In the genomic region with DNA sequence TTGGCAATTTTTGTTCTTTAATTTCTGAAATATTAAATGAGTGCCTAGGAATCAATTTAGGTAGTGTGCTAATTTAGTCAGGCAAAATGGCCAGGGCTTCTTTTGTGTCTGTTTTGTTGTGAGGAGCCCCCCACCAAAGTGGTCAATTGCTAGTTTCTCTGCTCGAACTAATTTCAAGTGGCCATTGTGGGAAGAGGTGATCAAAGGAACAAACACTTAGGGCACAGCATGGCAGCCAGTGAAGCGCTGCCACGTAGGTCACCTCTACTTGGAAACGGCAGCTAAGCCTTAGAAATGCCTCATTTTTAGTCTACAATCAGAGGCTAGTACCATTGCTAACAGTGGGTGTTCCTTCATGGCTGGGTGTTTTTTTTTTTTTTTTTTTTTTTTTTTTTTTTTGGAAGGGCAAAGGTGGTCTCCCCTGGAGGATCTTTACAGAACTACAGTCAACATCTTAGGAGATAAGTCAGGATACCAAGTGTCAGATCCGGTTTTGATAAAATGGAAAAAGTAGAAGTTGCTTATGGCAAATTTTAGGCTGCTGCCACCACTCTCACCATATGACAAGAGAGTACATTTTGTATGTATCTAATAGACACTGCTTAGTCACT, we compare ENCODE assay signal across 9 mouse cellular contexts. TPM values are rescaled to one million over a fixed set of nuclear protein-coding genes. Genes with fewer than 3 reads are reported as not detected.
DNase-seq lines count a peak whose midpoint lies in the region; ATAC-seq lines count a peak whose summit lies in the region.
"Had no signal": no experiment of that assay in that cellular context is flagged by ENCODE, and none has a peak within 500 bp of the region (broad histone marks: within the 10 kb centered on the region; RNA-seq: fewer than 3 reads in every experiment).

No protein-coding gene starts in this region.

- 0 out of 2 replicates have a peak overlapping the region, but pooled peaks have one; percentile 21 for H3K4me2 ChIP-seq in heart, embryonic 12.5 days
- H3K4me2 ChIP-seq in forebrain, embryonic 12.5 days = peak overlapping the region; percentile 34
- peak overlapping the region; percentile 29 for H3K4me2 ChIP-seq in limb, embryonic 15.5 days

- ATAC-seq in heart, embryonic 12.5 days (ENCODE audit: insufficient number of reproducible peaks, low FRiP score) = no peak
- no peak for ATAC-seq in forebrain, embryonic 12.5 days (ENCODE audit: low FRiP score)
- ATAC-seq in limb, embryonic 15.5 days (ENCODE audit: insufficient number of reproducible peaks, low FRiP score, low TSS enrichment, low read depth) = no peak

- H3K9me3 ChIP-seq in heart, embryonic 12.5 days (replicated peaks) = no peaks in the 10 kb centered on the region
- H3K9me3 ChIP-seq in forebrain, embryonic 12.5 days = no peaks in the 10 kb centered on the region
- no peaks in the 10 kb centered on the region for H3K9me3 ChIP-seq in limb, embryonic 15.5 days

- no peaks in the 10 kb centered on the region for H3K36me3 ChIP-seq in heart, embryonic 12.5 days
- H3K36me3 ChIP-seq in forebrain, embryonic 12.5 days (replicated peaks) = no peaks in the 10 kb centered on the region
- no peaks in the 10 kb centered on the region for H3K36me3 ChIP-seq in limb, embryonic 15.5 days

- H3K4me3 ChIP-seq in heart, embryonic 12.5 days = no peak overlapping the region
- no peak overlapping the region; the same call in 1 of the 2 replicates for H3K4me3 ChIP-seq in forebrain, embryonic 12.5 days (replicated peaks)
- H3K4me3 ChIP-seq in limb, embryonic 15.5 days = peak overlapping the region; percentile 19

- DNase-seq in heart, postnatal 10 days = no peak
- peak; percentile 25 for DNase-seq in ES-CJ7 (ENCODE audit: low read depth, low spot score)
- DNase-seq in urinary bladder, adult 2 months (ENCODE audit: low spot score) = no peak
- no peak for DNase-seq in right cerebral cortex, adult 2 months (ENCODE audit: low spot score in 2 of 2)
- DNase-seq in spleen, adult 12 weeks (ENCODE audit: low spot score) = no peak
- DNase-seq: lung, postnatal 4 days had no signal

- H3K4me1 ChIP-seq in heart, embryonic 12.5 days (replicated peaks) = no peaks in the 10 kb centered on the region; the same call in 1 of the 2 replicates
- peaks cover 15% of the 10 kb centered on the region for H3K4me1 ChIP-seq in forebrain, embryonic 12.5 days
- peaks cover 22% of the 10 kb centered on the region for H3K4me1 ChIP-seq in limb, embryonic 15.5 days

- intact Hi-C loops in heart, postnatal 10 days (cut with DNase I) = loop anchor here (5.0 kb wide), 1 partner anchor 171 kb away; no protein-coding TSS in a partner anchor

- H3K27me3 ChIP-seq in heart, embryonic 12.5 days (replicated peaks) = no peaks in the 10 kb centered on the region
- peaks cover 9% of the 10 kb centered on the region; the same call in 1 of the 2 replicates for H3K27me3 ChIP-seq in forebrain, embryonic 12.5 days
- H3K27me3 ChIP-seq in limb, embryonic 15.5 days = no peaks in the 10 kb centered on the region

- 52% methylated on average over 5 of the region's 5 CpGs for WGBS in heart, embryonic 12.5 days
- 19% methylated on average over 5 of the region's 5 CpGs for WGBS in forebrain, embryonic 12.5 days
- WGBS in limb, embryonic 15.5 days = 51% methylated on average over 5 of the region's 5 CpGs

- no peak overlapping the region for H3K27ac ChIP-seq in heart, embryonic 12.5 days (ENCODE audit: poor library complexity, severe bottlenecking)
- no peak overlapping the region for H3K27ac ChIP-seq in forebrain, embryonic 12.5 days
- no peak overlapping the region for H3K27ac ChIP-seq in limb, embryonic 15.5 days

- H3K9ac ChIP-seq in heart, embryonic 12.5 days = no peak overlapping the region
- H3K9ac ChIP-seq in forebrain, embryonic 12.5 days = no peak overlapping the region
- no peak overlapping the region for H3K9ac ChIP-seq in limb, embryonic 15.5 days

RNA-seq across cellular contexts. Expression of a gene that starts 2.8 kb away (rescaled TPM):
- polyA plus RNA-seq in heart, embryonic 12.5 days (2016; fragmentation: Nextera tagmentation; extraction: Ambion mirVana) = 47.6 and 47.9 TPM in 2 replicates
- 10 to 100 TPM; 21.3 to 25.2 TPM for total RNA-seq in heart, postnatal 10 days (2021)
- 51.2 and 57.2 TPM in 2 replicates for polyA plus RNA-seq in forebrain, embryonic 12.5 days (2016; fragmentation: Nextera tagmentation; extraction: Ambion mirVana)
- 178 and 197 TPM in 2 replicates for polyA plus RNA-seq in limb, embryonic 15.5 days (2015; fragmentation: Nextera tagmentation; extraction: Ambion mirVana)
- 27.9 and 31.1 TPM in 2 replicates for polyA plus RNA-seq in urinary bladder, adult 2 months (2012; rRNA removed)
